Mouse (Mus musculus): Measurements from ENCODE around the gene Sort1.

The Sort1 gene

GRCm38 (mm10) chr3:108327916-108328315, 44.0 kb downstream of the Sort1 start:
- no peak for DNase-seq (ENCODE audit: extremely low read depth, low read depth)

- no peak for DNase-seq (ENCODE audit: extremely low read depth, low read depth)
These were observed 44.6 kb downstream of the Sort1 start for GRCm38 (mm10) chr3:108328441-108328841.

- DNase-seq (ENCODE audit: extremely low read depth, low read depth) = no peak
These were observed 46.9 kb downstream of the Sort1 start for GRCm38 (mm10) chr3:108330812-108331211.

GRCm38 (mm10) chr3:108336878-108337277, 53.0 kb downstream of the Sort1 start:
- DNase-seq (ENCODE audit: extremely low read depth, low read depth) = no peak

- DNase-seq (ENCODE audit: extremely low read depth, low read depth) = no peak
These were observed 57.2 kb downstream of the Sort1 start for GRCm38 (mm10) chr3:108341040-108341439.

GRCm38 (mm10) chr3:108342185-108342584, 58.3 kb downstream of the Sort1 start:
- no peak for DNase-seq (ENCODE audit: extremely low read depth, low read depth)

- DNase-seq (ENCODE audit: extremely low read depth, low read depth) = no peak
These were observed 62.0 kb downstream of the Sort1 start for GRCm38 (mm10) chr3:108345855-108346254.

GRCm38 (mm10) chr3:108348376-108348775, 64.5 kb downstream of the Sort1 start:
- DNase-seq (ENCODE audit: extremely low read depth, low read depth) = no peak

- DNase-seq (ENCODE audit: extremely low read depth, low read depth) = no peak
These were observed 71.4 kb downstream of the Sort1 start for GRCm38 (mm10) chr3:108355245-108355644.

GRCm38 (mm10) chr3:108357051-108357450, 73.2 kb downstream of the Sort1 start:
- DNase-seq (ENCODE audit: extremely low read depth, low read depth) = no peak

- DNase-seq (ENCODE audit: extremely low read depth, low read depth) = no peak
These were observed 74.6 kb downstream of the Sort1 start for GRCm38 (mm10) chr3:108358445-108358844.

- no peak for DNase-seq (ENCODE audit: extremely low read depth, low read depth)
These were observed 77.0 kb downstream of the Sort1 start for GRCm38 (mm10) chr3:108360894-108361293.

GRCm38 (mm10) chr3:108363626-108364025, 79.7 kb downstream of the Sort1 start:
- no peak for DNase-seq (ENCODE audit: extremely low read depth, low read depth)

GRCm38 (mm10) chr3:108364270-108364995, 80.6 kb downstream of the Sort1 start, which contains the start of gene Mybphl:
TSS of gene Mybphl (plus strand) at chr3:108364911.
- DNase-seq (ENCODE audit: extremely low read depth, low read depth) = no peak

- DNase-seq (ENCODE audit: extremely low read depth, low read depth) = no peak
These were observed 83.3 kb downstream of the Sort1 start for GRCm38 (mm10) chr3:108367173-108367572.

GRCm38 (mm10) chr3:108367828-108368227, 83.9 kb downstream of the Sort1 start:
- no peak for DNase-seq (ENCODE audit: extremely low read depth, low read depth)

GRCm38 (mm10) chr3:108368721-108369120, 84.8 kb downstream of the Sort1 start:
- DNase-seq (ENCODE audit: extremely low read depth, low read depth) = no peak

GRCm38 (mm10) chr3:108372274-108372673, 88.4 kb downstream of the Sort1 start:
- DNase-seq (ENCODE audit: extremely low read depth, low read depth) = no peak

- DNase-seq (ENCODE audit: extremely low read depth, low read depth) = no peak
These were observed 88.8 kb downstream of the Sort1 start for GRCm38 (mm10) chr3:108372691-108373090.

- DNase-seq (ENCODE audit: extremely low read depth, low read depth) = no peak
These were observed 95.2 kb downstream of the Sort1 start for GRCm38 (mm10) chr3:108378875-108379663.

- DNase-seq (ENCODE audit: extremely low read depth, low read depth) = no peak
These were observed 96.8 kb downstream of the Sort1 start for GRCm38 (mm10) chr3:108380695-108381094.
